Mouse (Mus musculus) megakaryocyte, embryonic 14.5 days (primary cell): ENCODE results near the gene Ndufs5. TPM values are rescaled to one million over a fixed set of nuclear protein-coding genes. Genes with fewer than 3 reads are reported as not detected.

ENCODE experiments used
- H3K27me3 ChIP-seq: replicated peaks from 2 replicates; pipeline ENCODE3; 2012; ENCODE audit warnings: inconsistent platforms
- H3K36me3 ChIP-seq: replicated peaks from 2 replicates; pipeline ENCODE3; 2012; ENCODE audit warnings: low read length, inconsistent platforms, mixed read lengths
- H3K4me1 ChIP-seq: 2 replicates; pipeline ENCODE4 v1.6.1; 2012; ENCODE audit warnings: inconsistent platforms
- H3K4me3 ChIP-seq: replicated peaks from 2 replicates; pipeline ENCODE3; 2012; ENCODE audit warnings: moderate library complexity, mild to moderate bottlenecking, inconsistent platforms
- H3K9me3 ChIP-seq: 2 replicates; pipeline ENCODE4 v1.6.1; 2012; ENCODE audit warnings: inconsistent platforms
- FLI1 ChIP-seq: IDR thresholded peaks from 2 replicates; pipeline ENCODE4 v1.6.1; 2012; ENCODE audit warnings: low read length, inconsistent platforms, mixed read lengths
- GATA1 ChIP-seq: IDR thresholded peaks from 3 replicates; pipeline ENCODE4 v1.6.1; 2012; ENCODE audit warnings: mixed read lengths, low read length, inconsistent platforms, borderline replicate concordance
- polyA plus RNA-seq: library from polyadenylated mRNA; stranded (reverse); fragments of >175 nt; gene quantifications from 2 replicates; pipeline ENCODE4 v1.2.3, GENCODE M21; 2012; ENCODE audit warnings: low replicate concordance; ENCODE audit not compliant: insufficient read depth

Ndufs5 gene
- polyA plus RNA-seq, 1 experiment = 79.5 TPM

- H3K4me3 ChIP-seq = no peak overlapping the region
- no peaks in the 10 kb centered on the region for H3K36me3 ChIP-seq
- no peak for TF ChIP-seq FLI1
- no peaks in the 10 kb centered on the region for H3K4me1 ChIP-seq
- peaks cover 3% of the 10 kb centered on the region for H3K9me3 ChIP-seq
- peaks cover 59% of the 10 kb centered on the region for H3K27me3 ChIP-seq
Observed at GRCm38 (mm10) chr4:123677060-123677804, 40.8 kb downstream of the Ndufs5 start.

- peaks cover 3% of the 10 kb centered on the region for H3K9me3 ChIP-seq
- no peak for TF ChIP-seq GATA1
- no peak for TF ChIP-seq FLI1
- H3K4me3 ChIP-seq = no peak overlapping the region
- H3K36me3 ChIP-seq = no peaks in the 10 kb centered on the region
- H3K27me3 ChIP-seq = peaks cover 43% of the 10 kb centered on the region
- H3K4me1 ChIP-seq = peaks cover 19% of the 10 kb centered on the region
Observed at GRCm38 (mm10) chr4:123670598-123670997, 47.4 kb downstream of the Ndufs5 start.

DNA sequence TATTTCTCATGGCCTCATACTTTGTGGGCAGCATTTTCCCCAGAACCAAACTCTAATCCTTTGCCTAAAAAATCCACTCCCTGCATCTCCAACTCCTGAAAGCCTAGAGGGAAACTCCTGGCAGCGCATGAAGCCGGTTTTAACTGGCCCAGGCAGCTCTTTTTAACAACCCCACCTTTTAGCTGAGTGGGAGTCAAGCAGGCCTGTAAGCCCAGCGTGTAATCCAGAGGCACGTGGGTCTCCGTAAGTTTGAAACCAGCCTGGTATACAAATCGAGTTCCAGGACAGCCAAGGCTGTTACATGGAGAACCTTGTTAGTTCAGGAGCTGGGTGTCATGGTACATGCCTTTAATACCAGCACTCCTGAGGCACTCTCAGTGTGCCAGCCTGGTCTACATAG is 48.3 kb downstream of the Ndufs5 start:
- peaks cover 46% of the 10 kb centered on the region for H3K27me3 ChIP-seq
- H3K4me1 ChIP-seq = peaks cover 27% of the 10 kb centered on the region
- H3K4me3 ChIP-seq = no peak overlapping the region
- peaks cover 3% of the 10 kb centered on the region for H3K9me3 ChIP-seq
- TF ChIP-seq FLI1 = no peak
- TF ChIP-seq GATA1 = no peak
- H3K36me3 ChIP-seq = no peaks in the 10 kb centered on the region

DNA sequence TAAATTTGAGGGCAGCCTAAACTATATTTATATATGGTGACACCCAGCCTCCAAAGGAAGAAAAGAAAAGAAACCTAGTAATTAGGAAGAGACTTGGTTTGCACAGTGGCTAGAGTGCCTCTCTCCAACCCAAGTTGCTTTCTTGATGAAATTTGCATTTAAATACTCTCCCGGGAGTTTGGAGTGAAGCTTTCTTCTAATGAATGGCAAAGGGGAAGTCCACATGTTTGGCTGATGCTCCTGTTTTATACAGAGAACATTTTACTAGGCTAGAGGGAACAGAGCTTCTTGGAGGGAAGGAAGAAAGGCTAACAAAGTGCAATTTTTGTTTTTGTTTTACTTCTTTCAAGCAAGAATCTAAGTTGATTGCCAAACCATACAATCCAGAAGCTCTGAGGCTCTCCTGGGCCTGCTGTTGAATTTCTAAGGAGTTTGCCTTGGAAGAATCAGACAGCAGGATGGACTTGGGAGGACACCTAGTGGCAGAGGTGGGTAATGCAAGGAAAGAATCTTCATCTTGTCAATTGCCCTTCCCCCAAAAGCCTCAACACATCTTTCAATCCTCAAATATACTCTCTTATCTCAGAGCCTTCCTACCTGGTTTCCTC is 50.6 kb downstream of the Ndufs5 start:
- Histone ChIP-seq H3K4me1 (peaks cover 42% of the 10 kb centered on the region), H3K4me3 (no peak overlapping the region), H3K27me3 (peaks cover 60% of the 10 kb centered on the region), H3K36me3 (no peaks in the 10 kb centered on the region), H3K9me3 (no peaks in the 10 kb centered on the region)
- no peak for TF ChIP-seq GATA1
- TF ChIP-seq FLI1 = no peak

- peak overlapping the region; percentile 42 for H3K4me3 ChIP-seq
- H3K9me3 ChIP-seq = no peaks in the 10 kb centered on the region
- peaks cover 42% of the 10 kb centered on the region for H3K4me1 ChIP-seq
- H3K27me3 ChIP-seq = peaks cover 66% of the 10 kb centered on the region
- H3K36me3 ChIP-seq = no peaks in the 10 kb centered on the region
- TF ChIP-seq GATA1 = no peak
- no peak for TF ChIP-seq FLI1
Observed at GRCm38 (mm10) chr4:123666517-123666916, 51.5 kb downstream of the Ndufs5 start.

DNA sequence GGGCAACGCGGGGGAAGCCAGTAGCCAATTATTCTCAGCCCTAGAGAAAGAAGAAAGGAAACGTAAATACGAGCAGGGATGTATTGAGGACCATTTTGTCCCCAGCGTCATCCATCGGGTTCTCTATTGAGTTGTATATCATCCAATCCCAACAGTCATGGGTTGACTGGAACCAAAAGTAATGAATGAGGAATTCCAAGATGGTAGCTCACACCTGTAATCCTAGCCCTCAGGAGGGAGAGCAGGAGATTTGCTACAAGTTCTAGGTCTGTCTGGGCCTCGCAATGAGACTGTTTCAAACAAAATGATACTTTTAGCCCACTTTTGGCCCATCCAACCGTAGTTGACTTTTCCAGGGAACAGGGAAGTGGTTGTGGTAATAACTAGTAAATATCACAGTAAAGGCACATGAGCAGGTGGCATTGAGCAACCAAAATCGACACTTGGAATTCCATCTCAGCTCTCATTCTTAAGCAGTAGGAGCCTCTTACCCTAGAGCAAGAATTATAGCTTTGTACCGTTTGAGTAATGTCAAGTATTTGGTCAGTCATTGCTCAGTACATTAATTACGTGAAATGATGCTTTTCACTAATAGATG is 52.2 kb downstream of the Ndufs5 start:
- Histone ChIP-seq H3K4me1 (peaks cover 42% of the 10 kb centered on the region), H3K27me3 (peaks cover 66% of the 10 kb centered on the region), H3K4me3 (peak overlapping the region; percentile 94), H3K9me3 (no peaks in the 10 kb centered on the region), H3K36me3 (no peaks in the 10 kb centered on the region)
- TF ChIP-seq FLI1 (no peak), GATA1 (no peak)

GRCm38 (mm10) chr4:123664951-123665661 is 52.9 kb downstream of the Ndufs5 start:
- H3K9me3 ChIP-seq = no peaks in the 10 kb centered on the region
- H3K27me3 ChIP-seq = peaks cover 61% of the 10 kb centered on the region
- peak overlapping the region; percentile 94 for H3K4me3 ChIP-seq
- TF ChIP-seq GATA1 (no peak), FLI1 (no peak)
- no peaks in the 10 kb centered on the region for H3K36me3 ChIP-seq
- peaks cover 42% of the 10 kb centered on the region for H3K4me1 ChIP-seq

- TF ChIP-seq GATA1 (no peak), FLI1 (no peak)
- H3K27me3 ChIP-seq = peaks cover 58% of the 10 kb centered on the region
- H3K36me3 ChIP-seq = no peaks in the 10 kb centered on the region
- H3K9me3 ChIP-seq = no peaks in the 10 kb centered on the region
- peak overlapping the region; percentile 94 for H3K4me3 ChIP-seq
- peaks cover 42% of the 10 kb centered on the region for H3K4me1 ChIP-seq
Observed at GRCm38 (mm10) chr4:123664021-123664950, 53.7 kb downstream of the Ndufs5 start.

- H3K4me3 ChIP-seq = peak overlapping the region; percentile 94
- H3K27me3 ChIP-seq = peaks cover 58% of the 10 kb centered on the region
- H3K36me3 ChIP-seq = no peaks in the 10 kb centered on the region
- H3K9me3 ChIP-seq = no peaks in the 10 kb centered on the region
- H3K4me1 ChIP-seq = peaks cover 42% of the 10 kb centered on the region
- no peak for TF ChIP-seq FLI1
- no peak for TF ChIP-seq GATA1
Observed at GRCm38 (mm10) chr4:123663688-123663965, 54.4 kb downstream of the Ndufs5 start.
